Mouse (Mus musculus) forebrain, embryonic 16.5 days (tissue): Measurements from ENCODE around the gene Ror1. TPM values are rescaled to one million over a fixed set of nuclear protein-coding genes. Genes with fewer than 3 reads are reported as not detected.

Source experiments
- ATAC-seq: fragments of 200-750 bp; cut with Nextera tagmentation; 2 replicates; pipeline ENCODE4 v1.8.0; 2017; ENCODE audit warnings: mild to moderate bottlenecking, moderate library complexity
- H3K27ac ChIP-seq: fragments of 300-500 bp; sonication (generic); 2 replicates; pipeline ENCODE4 v1.5.1; 2014; ENCODE audit warnings: low read length, control low read depth
- H3K27me3 ChIP-seq: fragments of 300-500 bp; sonication (generic); replicated peaks from 2 replicates; pipeline ENCODE4 v1.6.1; 2014; ENCODE audit warnings: low read length; ENCODE audit not compliant: control insufficient read depth, insufficient read depth
- H3K36me3 ChIP-seq: fragments of 300-500 bp; sonication (generic); 2 replicates; pipeline ENCODE4 v1.6.1; 2014; ENCODE audit not compliant: control insufficient read depth, insufficient read depth
- H3K4me1 ChIP-seq: fragments of 300-500 bp; sonication (generic); replicated peaks from 2 replicates; pipeline ENCODE4 v1.6.1; 2014; ENCODE audit warnings: low read length; ENCODE audit not compliant: control insufficient read depth, insufficient read depth
- H3K4me2 ChIP-seq: fragments of 300-500 bp; sonication (generic); 2 replicates; pipeline ENCODE4 v1.6.1; 2014; ENCODE audit warnings: mild to moderate bottlenecking, low read length, control low read depth
- H3K4me3 ChIP-seq: fragments of 300-500 bp; sonication (generic); replicated peaks from 2 replicates; pipeline ENCODE4 v1.5.1; 2014; ENCODE audit warnings: mild to moderate bottlenecking, low read length, control low read depth
- H3K9ac ChIP-seq: fragments of 300-500 bp; sonication (generic); replicated peaks from 2 replicates; pipeline ENCODE4 v1.6.1; 2014; ENCODE audit warnings: low read depth, low read length, control low read depth
- H3K9me3 ChIP-seq: fragments of 300-500 bp; sonication (generic); 2 replicates; pipeline ENCODE4 v1.6.1; 2016; ENCODE audit warnings: low read length; ENCODE audit not compliant: control insufficient read depth
- WGBS: fragments of 180-500 bp; shearing (Covaris S2); extraction: QIAGEN DNeasy Blood & Tissue Kit; methylation state at CpG from one replicate; pipeline ENCODE4 v1.1.7; 2014; 5-methylcytosine and 5-hydroxymethylcytosine counted together
- polyA plus RNA-seq: library from polyadenylated mRNA; unstranded; fragments of >200 nt; fragmentation: Nextera tagmentation; extraction: Ambion mirVana; gene quantifications from 2 replicates; pipeline ENCODE4 v1.2.1, GENCODE M21; 2015

Ror1 gene
- polyA plus RNA-seq, 1 experiment from 2014 or later: 0.89 TPM

DNA sequence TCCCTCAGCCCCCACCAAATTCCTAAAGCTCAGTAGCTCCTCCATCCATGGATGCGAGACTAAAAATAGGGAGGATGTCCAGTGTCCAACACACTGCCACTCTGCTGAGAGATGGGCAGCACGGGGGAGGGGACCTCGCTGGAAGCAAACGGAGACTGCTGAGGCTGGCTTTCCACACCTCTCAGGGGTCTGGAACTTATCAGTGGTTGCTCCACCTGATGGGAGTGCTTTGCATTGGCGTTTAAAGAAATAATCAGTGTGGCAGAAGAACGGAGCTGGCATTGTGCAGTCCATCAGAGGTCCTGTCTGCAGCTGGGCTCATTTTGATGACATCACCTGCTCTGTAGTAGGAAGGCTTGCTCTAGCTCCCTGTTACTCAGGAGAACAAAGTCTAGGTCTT is 188.9 kb downstream of the Ror1 start:
- no peaks in the 10 kb centered on the region for H3K27me3 ChIP-seq
- WGBS: 94% methylated on average over 6 of the region's 6 CpGs
- H3K4me2 ChIP-seq: no peak overlapping the region
- no peaks in the 10 kb centered on the region for H3K4me1 ChIP-seq
- H3K27ac ChIP-seq: no peak overlapping the region
- H3K36me3 ChIP-seq: no peaks in the 10 kb centered on the region
- H3K4me3 ChIP-seq: no peak overlapping the region
- ATAC-seq: no peak
- no peaks in the 10 kb centered on the region for H3K9me3 ChIP-seq
- no peak overlapping the region for H3K9ac ChIP-seq

DNA sequence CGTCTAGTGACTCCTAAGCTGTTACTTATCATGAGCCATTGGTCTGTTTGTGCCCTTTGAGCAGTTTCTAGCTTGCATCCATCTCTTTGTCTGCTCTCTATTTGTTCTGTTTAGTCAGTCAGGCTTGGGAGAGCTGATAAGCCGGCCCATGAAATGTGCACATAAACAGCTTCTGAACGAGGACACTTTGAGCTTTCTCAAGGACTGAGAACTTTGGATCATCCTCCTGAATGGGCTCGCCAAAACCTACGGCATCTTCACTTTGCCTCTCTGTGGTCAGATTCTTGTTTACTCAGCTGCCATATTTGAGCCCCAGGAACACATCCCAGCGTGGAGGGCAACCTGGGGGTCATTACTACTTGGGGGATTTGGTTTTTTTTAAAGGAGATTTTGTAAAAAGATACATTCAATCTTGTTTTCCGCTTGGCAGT is 190.5 kb downstream of the Ror1 start:
- Histone ChIP-seq H3K4me3 (no peak overlapping the region), H3K4me2 (no peak overlapping the region), H3K9me3 (no peaks in the 10 kb centered on the region), H3K36me3 (no peaks in the 10 kb centered on the region), H3K9ac (no peak overlapping the region), H3K27ac (no peak overlapping the region), H3K27me3 (no peaks in the 10 kb centered on the region), H3K4me1 (no peaks in the 10 kb centered on the region)
- 76% methylated on average over 7 of the region's 7 CpGs for WGBS
- no peak for ATAC-seq

DNA sequence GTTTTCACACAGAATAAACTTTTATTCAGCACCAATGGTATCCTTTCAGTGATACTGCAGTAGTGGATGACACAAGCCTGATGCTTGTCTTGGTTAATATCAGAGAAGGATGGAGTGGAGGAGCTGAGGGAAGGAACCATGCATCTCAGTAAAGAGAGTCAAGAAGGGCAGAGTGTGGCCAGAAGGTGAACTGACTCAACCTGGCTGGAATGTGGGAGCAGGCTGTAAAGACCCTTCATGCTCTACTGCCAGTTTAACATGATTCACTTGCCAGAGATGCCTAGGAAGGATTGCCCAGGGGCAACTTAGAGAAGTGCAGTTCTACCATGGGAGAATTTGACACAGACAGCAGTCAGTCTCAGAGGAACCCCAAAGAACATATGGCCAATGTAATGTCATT is 191.2 kb downstream of the Ror1 start:
- no peak for ATAC-seq
- no peak overlapping the region for H3K27ac ChIP-seq
- no peak overlapping the region for H3K4me2 ChIP-seq
- H3K9ac ChIP-seq: no peak overlapping the region
- H3K27me3 ChIP-seq: no peaks in the 10 kb centered on the region
- no peaks in the 10 kb centered on the region for H3K36me3 ChIP-seq
- H3K9me3 ChIP-seq: no peaks in the 10 kb centered on the region
- H3K4me3 ChIP-seq: no peak overlapping the region
- no peaks in the 10 kb centered on the region for H3K4me1 ChIP-seq

DNA sequence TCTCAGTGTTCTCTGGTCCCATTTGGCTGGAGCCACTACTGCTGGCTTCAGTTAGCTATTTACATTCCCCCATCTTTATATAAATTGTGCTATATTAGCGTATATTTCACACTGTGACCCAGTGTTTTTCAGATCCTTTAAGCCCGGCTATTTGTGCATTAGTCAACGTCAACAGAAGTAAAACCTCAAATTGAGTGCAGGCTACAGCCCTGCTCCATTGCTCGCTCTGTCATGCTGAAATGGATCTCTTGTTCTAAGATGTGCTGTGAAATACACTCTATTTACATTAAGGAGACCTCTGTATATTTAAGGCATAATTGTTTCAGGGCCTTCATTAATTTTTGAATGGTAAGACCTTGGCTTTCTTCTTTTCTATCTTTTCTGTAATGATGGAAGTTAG is 192.2 kb downstream of the Ror1 start:
- Histone ChIP-seq H3K9ac (no peak overlapping the region), H3K36me3 (no peaks in the 10 kb centered on the region), H3K4me3 (no peak overlapping the region), H3K4me2 (no peak overlapping the region), H3K27ac (no peak overlapping the region), H3K4me1 (no peaks in the 10 kb centered on the region), H3K27me3 (no peaks in the 10 kb centered on the region), H3K9me3 (no peaks in the 10 kb centered on the region)
- ATAC-seq: no peak
- WGBS: 79% methylated on average over 4 of the region's 4 CpGs

DNA sequence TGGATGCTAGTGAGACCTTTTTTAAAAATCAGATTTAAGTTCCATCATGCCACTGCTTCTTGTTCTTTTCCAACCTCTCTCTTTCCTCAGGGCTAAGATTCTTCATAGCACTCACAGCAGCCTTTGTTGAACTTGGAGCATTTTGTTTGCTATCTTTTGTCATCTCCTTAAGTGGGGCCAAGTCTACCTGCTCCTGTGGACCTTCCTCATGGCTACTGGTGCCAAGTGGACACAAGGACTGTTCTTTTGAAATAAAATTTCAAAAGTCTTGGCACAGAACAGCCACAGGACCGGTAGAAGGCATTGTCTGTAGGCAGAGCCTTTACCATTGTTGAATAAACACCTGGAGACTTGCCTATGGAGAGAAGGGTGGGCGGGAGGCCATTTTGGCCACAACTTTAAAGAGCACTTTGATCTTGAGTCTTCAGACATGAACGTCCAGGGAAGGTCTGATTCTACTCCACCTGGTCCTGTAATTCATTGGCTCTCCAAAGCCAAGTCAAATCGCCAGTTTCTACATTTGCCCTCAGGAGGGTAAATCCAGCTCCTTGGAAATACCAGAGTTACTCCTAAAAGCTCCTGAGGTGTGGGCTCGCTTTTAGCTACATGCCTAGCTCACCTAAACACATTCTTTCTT is 195.5 kb downstream of the Ror1 start:
- Histone ChIP-seq H3K4me3 (no peak overlapping the region), H3K9ac (no peak overlapping the region), H3K27me3 (no peaks in the 10 kb centered on the region), H3K4me2 (no peak overlapping the region), H3K27ac (no peak overlapping the region), H3K4me1 (no peaks in the 10 kb centered on the region), H3K36me3 (no peaks in the 10 kb centered on the region), H3K9me3 (no peaks in the 10 kb centered on the region)
- no peak for ATAC-seq
- WGBS: 86% methylated on average over 5 of the region's 5 CpGs

DNA sequence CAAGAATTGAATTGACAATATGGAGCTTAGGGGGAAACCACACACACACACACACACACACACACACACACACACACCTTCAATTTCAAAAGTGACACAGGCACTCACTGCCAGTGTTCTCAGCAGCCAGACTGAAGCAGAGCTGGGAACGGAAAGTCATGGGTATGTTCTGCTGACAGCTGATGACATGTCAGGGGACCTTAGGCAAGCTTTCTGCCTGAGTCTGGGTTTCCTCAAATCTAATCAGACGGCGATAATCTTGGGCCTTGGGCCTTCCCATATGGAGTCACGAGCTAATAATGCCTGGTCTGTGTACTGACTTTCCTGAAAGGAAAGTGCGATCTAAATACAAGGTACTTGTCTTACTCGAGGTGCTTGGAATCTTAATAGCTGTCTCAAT is 202.1 kb downstream of the Ror1 start:
- no peaks in the 10 kb centered on the region for H3K4me1 ChIP-seq
- no peak overlapping the region for H3K27ac ChIP-seq
- no peak for ATAC-seq
- H3K9me3 ChIP-seq: no peaks in the 10 kb centered on the region
- H3K9ac ChIP-seq: no peak overlapping the region
- no peaks in the 10 kb centered on the region for H3K27me3 ChIP-seq
- no peak overlapping the region for H3K4me2 ChIP-seq
- 73% methylated on average over 6 of the region's 6 CpGs for WGBS
- H3K4me3 ChIP-seq: no peak overlapping the region
- H3K36me3 ChIP-seq: no peaks in the 10 kb centered on the region

DNA sequence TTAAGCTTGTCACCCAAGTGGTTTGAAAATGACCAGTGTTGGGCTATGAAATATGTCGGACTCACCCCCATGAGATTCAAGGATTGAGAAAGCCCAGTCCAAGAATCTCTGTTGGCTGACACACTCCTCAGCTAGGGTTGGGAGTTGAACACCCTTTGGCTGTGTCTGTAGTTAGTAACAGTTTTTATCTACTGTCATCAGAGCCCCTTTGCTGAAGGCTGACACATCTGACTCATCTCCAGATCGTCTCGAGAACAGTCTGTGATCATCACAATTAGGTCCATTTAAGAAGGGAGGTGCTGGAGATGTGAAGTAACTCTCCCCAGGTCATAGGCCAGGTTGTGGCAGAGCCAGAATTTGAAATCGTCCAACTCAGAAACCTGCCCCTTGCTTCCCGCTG is 203.0 kb downstream of the Ror1 start:
- Histone ChIP-seq H3K27me3 (no peaks in the 10 kb centered on the region), H3K27ac (no peak overlapping the region), H3K9ac (no peak overlapping the region), H3K9me3 (no peaks in the 10 kb centered on the region), H3K4me1 (no peaks in the 10 kb centered on the region), H3K36me3 (no peaks in the 10 kb centered on the region), H3K4me2 (no peak overlapping the region), H3K4me3 (no peak overlapping the region)
- no peak for ATAC-seq
- WGBS: 87% methylated on average over 5 of the region's 5 CpGs

DNA sequence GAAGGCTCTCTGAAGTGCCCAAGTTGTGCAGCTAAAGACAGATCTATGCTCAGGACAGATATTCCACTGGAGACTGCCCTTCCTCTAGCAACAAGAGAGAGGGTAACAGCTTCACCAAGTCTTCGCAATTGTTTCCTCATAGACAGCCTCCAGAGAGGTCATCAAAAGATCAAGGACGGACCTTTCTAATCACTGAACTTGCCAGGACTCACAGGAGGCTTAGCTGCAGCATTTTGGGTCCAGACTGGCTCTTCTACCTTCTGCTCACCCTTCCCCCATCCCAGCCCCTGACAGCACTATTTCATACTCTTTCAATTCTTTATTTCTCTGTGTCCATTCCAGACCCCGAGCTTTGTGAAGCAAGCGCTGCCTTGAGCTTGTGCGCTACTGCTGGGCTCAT is 204.6 kb downstream of the Ror1 start:
- H3K4me3 ChIP-seq: no peak overlapping the region
- no peaks in the 10 kb centered on the region for H3K4me1 ChIP-seq
- no peaks in the 10 kb centered on the region for H3K27me3 ChIP-seq
- no peaks in the 10 kb centered on the region for H3K36me3 ChIP-seq
- WGBS: 85% methylated on average over 5 of the region's 5 CpGs
- H3K27ac ChIP-seq: no peak overlapping the region
- H3K9me3 ChIP-seq: no peaks in the 10 kb centered on the region
- H3K4me2 ChIP-seq: no peak overlapping the region
- H3K9ac ChIP-seq: no peak overlapping the region
- ATAC-seq: no peak

DNA sequence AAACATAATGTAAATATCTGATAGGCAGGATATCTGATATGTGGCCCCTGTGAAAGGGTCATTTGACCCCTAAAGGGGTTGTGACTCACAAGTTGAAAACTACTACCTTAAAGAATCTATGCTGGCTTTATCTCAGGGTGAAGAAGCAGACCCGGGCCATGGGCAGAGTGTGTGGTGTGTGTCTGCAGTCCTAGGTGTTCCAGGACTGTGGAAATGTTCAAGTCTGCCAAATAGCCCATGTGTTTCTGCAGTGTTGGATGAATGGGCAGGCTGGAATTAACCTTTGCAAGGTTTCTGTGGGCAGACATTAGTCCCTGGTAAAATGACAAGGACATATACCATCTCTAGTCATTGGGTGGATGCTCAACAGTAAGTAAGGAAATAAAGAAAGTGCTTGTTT is 205.8 kb downstream of the Ror1 start:
- Histone ChIP-seq H3K27me3 (no peaks in the 10 kb centered on the region), H3K4me3 (no peak overlapping the region), H3K9me3 (no peaks in the 10 kb centered on the region), H3K36me3 (no peaks in the 10 kb centered on the region), H3K27ac (no peak overlapping the region), H3K4me2 (no peak overlapping the region), H3K9ac (no peak overlapping the region), H3K4me1 (no peaks in the 10 kb centered on the region)
- ATAC-seq: no peak
- 92% methylated on average over 1 of the region's 1 CpGs for WGBS

DNA sequence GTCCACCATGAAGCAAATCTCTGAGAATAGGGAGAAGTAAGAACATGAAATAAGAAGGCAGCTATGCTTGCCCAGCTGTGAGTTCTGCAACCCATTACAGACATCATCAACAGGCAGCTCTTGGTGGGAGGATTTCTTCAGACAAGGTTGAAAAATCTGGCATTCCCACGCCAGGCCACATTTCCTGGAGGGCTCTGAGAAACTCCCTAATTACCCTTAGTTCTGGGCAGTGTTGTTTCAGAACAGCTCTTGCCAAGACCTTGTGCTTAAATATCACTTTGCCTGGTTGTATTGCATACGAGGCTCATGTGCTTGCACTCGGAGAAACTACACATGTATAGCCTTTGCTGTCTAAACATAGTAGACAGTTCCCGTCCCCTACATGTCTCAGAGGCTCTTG is 211.8 kb downstream of the Ror1 start:
- 83% methylated on average over 4 of the region's 4 CpGs for WGBS
- H3K27ac ChIP-seq: no peak overlapping the region
- ATAC-seq: no peak
- H3K4me3 ChIP-seq: no peak overlapping the region
- H3K4me2 ChIP-seq: no peak overlapping the region
- H3K27me3 ChIP-seq: no peaks in the 10 kb centered on the region
- H3K36me3 ChIP-seq: no peaks in the 10 kb centered on the region
- H3K4me1 ChIP-seq: no peaks in the 10 kb centered on the region
- H3K9ac ChIP-seq: no peak overlapping the region
- no peaks in the 10 kb centered on the region for H3K9me3 ChIP-seq
